Mouse (Mus musculus) brown adipose tissue, adult 24 weeks (tissue): Measurements from ENCODE around the gene Pnma3. TPM values are rescaled to one million over a fixed set of nuclear protein-coding genes. Genes with fewer than 3 reads are reported as not detected.

Experiments used
- polyA plus RNA-seq: library from polyadenylated mRNA; stranded (reverse); fragments of >200 nt; gene quantifications from 2 replicates; pipeline ENCODE4 v1.2.4, GENCODE M21; 2012; ENCODE audit not compliant: missing spikeins, insufficient read depth, insufficient read length

The Pnma3 gene
- polyA plus RNA-seq, 1 experiment: not detected

Other genes starting within 250 kb of the Pnma3 start
- not detected in 2 replicates for gene Gabrq, start 239.6 kb upstream of the Pnma3 start, polyA plus RNA-seq
- gene Cetn2, start 146.4 kb upstream of the Pnma3 start, polyA plus RNA-seq: 40.1 and 42.6 TPM in 2 replicates
- 81.7 and 105 TPM in 2 replicates for gene Nsdhl, start 146.2 kb upstream of the Pnma3 start, polyA plus RNA-seq
- gene Zfp185, start 77.4 kb upstream of the Pnma3 start, polyA plus RNA-seq: 6.0 and 7.1 TPM in 2 replicates
- not detected in 2 replicates for gene Pnma5, start 27.7 kb upstream of the Pnma3 start, polyA plus RNA-seq
- gene Xlr4a, start 17.7 kb downstream of the Pnma3 start, polyA plus RNA-seq: 5.0 TPM in 1 of 2 replicates, not detected in the other
- gene Xlr3a, start 32.3 kb downstream of the Pnma3 start, polyA plus RNA-seq: 1.3 and 3.2 TPM in 2 replicates
- gene Gm14685, start 52.3 kb downstream of the Pnma3 start, polyA plus RNA-seq: not detected in 2 replicates
- gene Xlr5b, start 84.0 kb downstream of the Pnma3 start, polyA plus RNA-seq: 1.3 TPM in 1 of 2 replicates, not detected in the other
- 0.55 TPM in 1 of 2 replicates, not detected in the other for gene DXBay18, start 84.7 kb downstream of the Pnma3 start, polyA plus RNA-seq
- not detected in 2 replicates for gene Spin2d, start 112.2 kb downstream of the Pnma3 start, polyA plus RNA-seq
- 4.6 and 10.4 TPM in 2 replicates for gene Xlr3b, start 127.4 kb downstream of the Pnma3 start, polyA plus RNA-seq
- 3.8 TPM in 1 of 2 replicates, not detected in the other for gene Xlr4b, start 149.5 kb downstream of the Pnma3 start, polyA plus RNA-seq
- gene F8a, start 163.5 kb downstream of the Pnma3 start, polyA plus RNA-seq: 4.4 and 5.8 TPM in 2 replicates
- not detected in 2 replicates for gene Xlr4c, start 178.3 kb downstream of the Pnma3 start, polyA plus RNA-seq
- gene Xlr3c, start 200.6 kb downstream of the Pnma3 start, polyA plus RNA-seq: 1.9 TPM in 1 of 2 replicates, not detected in the other
- not detected in 2 replicates for gene Xlr5a, start 228.2 kb downstream of the Pnma3 start, polyA plus RNA-seq
- not detected in 2 replicates for gene Xlr5c, start 228.2 kb downstream of the Pnma3 start, polyA plus RNA-seq